Mouse (Mus musculus): ENCODE measurements around the gene Akr1c14.
"Not testable (repeated sequence)": the region's sequence is repeated elsewhere in the genome, so short reads cannot be mapped to it uniquely, and the experiment has no call there.

The Akr1c14 gene

GRCm38 (mm10) chr13:4048719-4049118 lies at the start of gene Akr1c14:
Gene Akr1c14 (plus strand): TSS chr13:4049011.
- no peak for DNase-seq

DNA sequence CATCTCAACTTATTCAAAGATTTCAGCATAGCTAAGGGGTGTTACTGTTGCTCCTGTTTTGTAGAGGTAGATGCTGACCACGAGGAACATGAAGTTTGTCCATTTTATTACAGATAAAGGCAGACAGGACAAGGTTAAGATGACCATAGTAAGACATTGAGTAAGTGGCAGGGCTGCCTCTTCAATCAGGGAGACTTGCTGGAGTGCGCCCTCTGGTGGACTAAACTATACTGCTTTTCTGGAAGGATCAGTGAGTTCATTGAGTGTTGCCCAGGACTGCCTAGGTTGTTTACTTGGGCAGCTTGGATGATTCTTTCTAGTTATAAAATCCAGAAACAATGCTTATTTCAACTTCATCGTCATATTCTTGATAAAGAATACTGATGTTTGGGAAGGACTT lies 47.1 kb upstream of the Akr1c14 start:
- DNase-seq = peak; percentile 87

GRCm38 (mm10) chr13:4010784-4011183 lies 38.0 kb upstream of the Akr1c14 start:
- no peak for DNase-seq

DNA sequence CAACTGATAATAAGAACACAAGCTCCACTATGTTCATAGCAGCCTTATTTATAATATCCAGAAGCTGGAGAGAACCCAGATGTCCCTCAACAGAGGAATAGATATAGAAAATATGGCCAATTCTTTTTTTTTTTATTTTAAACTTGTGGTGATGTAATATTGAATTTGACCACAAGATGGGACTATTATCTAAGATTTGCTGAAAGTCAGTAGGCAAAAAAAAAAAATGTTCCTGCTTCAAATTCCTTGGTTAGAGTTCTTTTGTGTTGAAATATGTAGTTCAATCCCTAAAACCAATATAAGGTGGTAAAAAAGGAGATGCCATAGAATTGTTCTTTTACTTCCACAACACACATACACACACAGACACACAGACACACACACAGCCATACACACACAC lies 35.0 kb upstream of the Akr1c14 start:
- no peak for DNase-seq

DNA sequence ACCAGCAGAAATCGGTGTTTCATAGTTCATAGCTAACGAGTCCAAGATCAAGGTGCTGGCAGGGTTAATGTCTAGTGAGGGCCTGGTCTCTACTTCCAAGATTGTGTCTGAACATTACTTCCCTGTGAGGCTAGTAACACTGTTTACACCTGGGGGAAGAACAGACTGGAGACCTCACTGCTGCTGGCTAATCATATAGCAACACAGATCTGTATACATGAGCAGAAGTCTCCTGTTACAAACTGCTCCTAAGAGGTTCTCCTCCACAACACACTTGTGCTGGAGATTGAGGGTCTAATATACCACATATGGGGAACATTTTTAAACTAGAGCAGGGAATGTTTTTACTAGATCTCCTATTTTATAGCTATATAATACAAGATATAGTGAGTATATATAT lies 18.9 kb upstream of the Akr1c14 start:
- no peak for DNase-seq

GRCm38 (mm10) chr13:4032512-4032911 lies 16.3 kb upstream of the Akr1c14 start:
- DNase-seq = peak; percentile 28

DNA sequence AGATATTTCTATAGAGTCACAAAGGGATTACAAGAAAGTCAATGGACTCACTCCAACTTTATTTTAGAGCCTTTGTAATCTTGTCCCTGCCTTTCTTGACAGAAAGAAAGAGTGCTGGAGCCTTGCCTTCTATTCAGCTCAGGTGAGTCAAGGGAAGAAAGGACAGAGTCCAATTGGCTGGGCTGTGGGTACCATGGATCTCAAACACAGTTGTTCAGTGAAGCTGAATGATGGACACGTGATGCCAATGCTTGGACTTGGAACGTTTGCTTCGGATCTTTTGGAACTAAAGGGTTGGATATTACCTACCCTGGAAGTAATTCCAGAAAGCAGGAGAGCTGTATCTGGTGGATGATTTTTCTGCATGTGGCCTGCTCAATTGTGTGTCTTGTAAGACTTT lies 13.8 kb upstream of the Akr1c14 start:
- DNase-seq = no peak

GRCm38 (mm10) chr13:4046113-4046512 lies 2.7 kb upstream of the Akr1c14 start:
- no peak for DNase-seq

DNA sequence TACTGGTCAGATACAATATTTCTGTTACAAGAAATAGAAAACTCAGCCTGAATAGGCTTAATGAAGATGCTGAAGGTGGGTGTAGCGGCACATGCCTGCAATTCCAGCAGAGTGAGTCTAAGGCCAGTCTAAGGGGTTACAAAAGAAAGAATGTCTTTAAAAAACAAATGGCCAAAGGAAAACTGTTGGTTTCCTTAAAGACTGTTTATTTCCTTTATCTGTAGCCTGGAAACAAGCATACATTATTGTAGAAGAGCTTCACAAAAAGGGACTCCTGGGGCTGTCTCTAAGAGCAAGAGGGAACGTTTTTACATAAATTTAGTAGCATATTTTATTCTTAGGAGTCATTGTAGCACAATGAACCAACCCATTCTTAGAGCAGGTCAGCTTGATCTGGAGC lies 2.0 kb upstream of the Akr1c14 start:
- no peak for DNase-seq

- DNase-seq = no peak
Observed at GRCm38 (mm10) chr13:4048226-4048625, 585 bp upstream of the Akr1c14 start.

GRCm38 (mm10) chr13:4049655-4050054 lies 844 bp downstream of the Akr1c14 start:
- no peak for DNase-seq

GRCm38 (mm10) chr13:4055450-4055849 lies 6.6 kb downstream of the Akr1c14 start:
- DNase-seq = no peak

DNA sequence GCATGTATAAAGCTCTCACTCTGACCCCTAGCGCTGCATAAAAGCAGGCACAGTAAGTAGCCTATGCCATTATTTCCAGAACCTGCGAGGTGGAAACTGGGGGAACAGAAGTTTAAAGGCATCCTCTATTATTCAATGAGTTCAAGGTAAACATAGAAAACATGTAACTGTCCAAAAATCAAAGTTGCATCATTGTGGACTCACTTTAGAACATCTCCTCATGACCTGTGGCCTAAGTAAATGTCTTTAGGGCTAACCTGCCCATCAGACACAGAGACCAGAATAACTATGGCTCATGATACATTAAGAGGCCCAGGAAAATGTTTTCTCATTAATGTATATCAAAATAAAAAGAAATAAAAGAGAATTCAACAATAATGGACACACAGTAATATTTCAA lies 7.4 kb downstream of the Akr1c14 start:
- no peak for DNase-seq

DNA sequence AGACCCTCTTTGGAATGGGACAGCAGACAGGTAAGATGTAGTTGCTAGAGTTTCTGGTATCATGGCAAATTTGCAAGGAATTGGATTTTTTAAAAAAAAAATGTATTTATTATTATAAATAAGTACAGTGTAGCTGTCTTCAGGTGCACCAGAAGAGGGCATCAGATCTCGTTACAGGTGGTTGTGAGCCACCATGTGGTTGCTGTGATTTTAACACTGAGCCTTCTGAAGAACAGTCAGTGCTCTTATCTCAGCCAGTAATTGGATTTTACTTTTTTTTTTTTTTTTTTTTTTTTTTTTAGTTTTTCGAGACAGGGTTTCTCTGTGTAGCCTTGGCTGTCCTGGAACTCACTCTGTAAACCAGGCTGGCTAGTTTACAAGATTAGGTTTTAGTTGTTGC lies 9.4 kb downstream of the Akr1c14 start:
- not testable (repeated sequence) for DNase-seq

GRCm38 (mm10) chr13:4059363-4059762 lies 10.6 kb downstream of the Akr1c14 start:
- DNase-seq = no peak

GRCm38 (mm10) chr13:4060214-4060730 lies 11.5 kb downstream of the Akr1c14 start:
- no peak for DNase-seq

DNA sequence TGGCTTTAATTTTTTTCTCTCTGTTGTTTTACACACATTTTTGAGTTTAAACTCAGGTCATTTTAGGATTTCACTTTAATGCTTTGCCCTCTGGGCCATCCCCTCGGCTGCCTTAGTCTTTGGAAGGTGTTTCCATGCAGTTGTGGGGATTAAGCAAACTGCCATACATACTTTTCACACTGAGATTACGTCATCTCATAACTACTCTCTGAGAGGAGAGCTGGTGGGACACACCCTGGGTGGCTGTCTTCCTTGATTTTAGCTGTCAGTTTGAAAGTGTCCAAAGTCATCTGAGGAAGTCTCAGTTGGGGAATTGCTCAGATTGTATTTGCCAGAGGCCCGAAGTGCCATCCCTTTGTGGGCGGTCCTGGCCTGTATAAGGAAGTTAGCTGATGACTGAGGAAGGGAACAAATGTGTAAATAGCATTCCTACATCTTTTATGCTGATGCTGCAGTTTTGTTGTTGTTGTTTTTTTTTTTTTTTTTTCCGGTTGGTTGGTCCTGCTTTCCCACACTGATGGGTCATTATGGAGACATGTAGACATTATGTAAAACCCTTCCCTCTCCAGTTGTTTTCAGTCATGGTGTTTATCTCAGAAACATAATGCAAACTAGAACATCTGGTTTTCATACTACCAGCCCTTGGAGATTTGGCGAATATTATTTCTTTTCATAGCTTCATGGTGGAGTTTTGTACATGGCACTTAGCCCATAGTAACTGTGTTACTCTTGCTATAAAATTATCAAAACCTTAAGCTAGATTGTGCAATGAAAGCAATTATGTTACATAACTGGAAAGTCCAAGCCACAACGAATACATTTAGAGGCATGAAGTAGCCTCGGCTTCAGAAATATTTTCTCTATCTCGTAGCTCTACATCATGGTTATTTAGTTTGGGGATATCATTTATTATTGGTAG lies 28.0 kb downstream of the Akr1c14 start:
- DNase-seq = no peak

GRCm38 (mm10) chr13:4079876-4080275 lies 31.1 kb downstream of the Akr1c14 start:
- no peak for DNase-seq

DNA sequence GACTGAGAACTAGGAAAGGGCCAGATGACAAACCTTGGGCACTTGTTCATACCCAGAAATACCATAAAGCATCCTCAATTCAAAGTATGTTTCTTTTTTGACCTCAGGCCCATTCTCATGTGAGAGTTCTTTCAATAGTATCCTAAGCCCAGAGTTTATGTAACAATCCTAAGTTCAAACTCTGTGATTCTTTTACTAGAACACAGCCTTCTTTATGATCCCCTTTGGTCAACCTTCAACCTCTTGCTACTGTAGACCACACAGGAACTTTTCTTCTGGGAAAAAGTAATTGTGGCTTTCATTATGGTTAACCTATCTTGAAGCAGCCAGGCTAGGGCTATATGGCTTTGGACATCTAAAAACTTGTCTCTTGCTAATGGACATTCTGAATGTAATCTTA lies 52.9 kb downstream of the Akr1c14 start:
- DNase-seq = no peak

DNA sequence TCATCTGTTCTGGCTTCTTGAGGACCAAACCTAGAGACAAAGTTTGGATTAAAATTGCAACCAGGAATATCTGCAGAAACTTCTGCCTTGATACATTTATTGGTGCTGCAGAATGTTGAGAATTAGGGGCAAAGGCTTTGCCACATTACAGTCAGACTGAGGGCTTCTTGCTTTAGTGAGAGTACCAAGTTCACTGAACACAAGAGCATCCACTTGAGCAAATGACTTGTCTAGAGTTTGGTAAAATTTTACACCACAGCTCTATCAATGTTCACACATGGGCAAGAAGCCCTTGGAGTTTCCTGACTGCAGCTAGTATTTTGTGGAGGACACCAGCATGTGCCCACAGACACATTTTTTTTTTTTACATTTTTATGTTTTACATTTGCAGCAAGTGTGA lies 53.9 kb downstream of the Akr1c14 start:
- DNase-seq = no peak

DNA sequence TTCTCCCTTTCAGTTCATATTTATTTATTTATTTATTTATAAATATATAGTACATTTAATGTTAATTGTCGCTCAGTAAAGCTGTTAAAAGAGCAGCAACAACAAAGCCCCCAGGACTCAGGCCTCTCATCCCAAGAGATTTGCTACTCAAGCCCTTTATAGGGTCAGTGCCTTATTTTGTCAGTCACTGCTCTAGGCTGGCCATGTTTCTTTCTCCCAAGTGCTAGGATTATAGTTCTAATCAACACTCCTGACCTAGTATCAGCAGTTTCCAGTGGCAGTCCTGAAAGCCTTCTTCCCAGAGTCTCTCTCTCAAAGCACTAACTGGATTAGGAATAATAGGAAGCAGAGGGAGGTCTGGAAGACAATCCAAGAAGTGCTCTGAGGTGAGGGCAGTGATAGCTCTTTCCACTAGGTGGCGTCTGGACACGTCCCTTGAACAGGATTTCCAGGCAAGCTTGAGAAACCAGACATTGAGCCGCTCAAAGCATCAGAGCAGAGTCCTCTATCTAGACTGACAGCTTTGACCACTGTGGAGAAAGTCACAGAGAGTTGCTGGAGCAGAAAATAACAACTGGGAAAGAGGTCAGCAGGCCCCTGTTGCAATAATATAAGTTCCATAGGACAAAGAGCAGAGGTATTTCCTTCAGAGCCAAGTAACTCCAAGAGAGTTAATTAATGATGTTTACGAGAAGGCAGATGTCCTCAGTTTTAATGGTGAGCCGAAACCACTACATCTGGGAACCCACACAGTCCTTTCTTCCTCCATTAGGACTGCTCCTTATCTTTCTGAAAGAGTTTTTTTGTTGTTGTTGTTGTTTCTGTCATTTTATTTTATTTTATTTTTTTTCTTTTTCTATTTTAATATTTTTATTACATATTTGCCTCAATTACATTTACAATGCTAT lies 61.7 kb downstream of the Akr1c14 start:
- DNase-seq = peak; percentile 60

- DNase-seq = no peak
Observed at GRCm38 (mm10) chr13:4119181-4119904, 70.5 kb downstream of the Akr1c14 start.

- DNase-seq = no peak
Observed at GRCm38 (mm10) chr13:4123146-4123545, 74.3 kb downstream of the Akr1c14 start.

Data from lung, postnatal 14 days (tissue).